Mouse (Mus musculus): ENCODE measurements around the gene Rbbp9.
"Not testable (repeated sequence)": the region's sequence is repeated elsewhere in the genome, so short reads cannot be mapped to it uniquely, and the experiment has no call there.

Gene Rbbp9

DNA sequence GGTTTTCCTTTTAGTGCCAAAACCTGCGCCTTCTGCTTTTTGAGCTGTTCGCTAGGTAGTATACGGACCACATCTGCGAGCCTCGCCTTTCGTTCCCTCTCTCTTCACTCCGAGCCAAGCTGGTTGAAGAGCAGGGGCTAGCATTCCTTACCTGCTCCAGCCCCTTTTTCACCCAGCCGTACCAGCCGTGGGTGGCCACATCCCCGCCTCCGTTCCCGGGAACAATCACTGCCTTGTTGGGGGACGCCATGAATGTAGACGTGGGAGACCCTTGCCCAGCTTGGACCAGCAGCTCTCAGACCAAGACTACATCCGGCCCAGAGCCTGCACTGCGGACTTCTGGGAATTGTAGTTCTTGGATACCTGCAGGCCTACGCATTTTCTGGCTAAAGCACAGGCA, at the start of gene Rbbp9:
TSS of gene Rbbp9 (minus strand) at position 341 of the 400 bp plus-strand sequence.
- peak; percentile 82 to 89 for DNase-seq (ENCODE audit: low spot score in 2 of 2)

DNA sequence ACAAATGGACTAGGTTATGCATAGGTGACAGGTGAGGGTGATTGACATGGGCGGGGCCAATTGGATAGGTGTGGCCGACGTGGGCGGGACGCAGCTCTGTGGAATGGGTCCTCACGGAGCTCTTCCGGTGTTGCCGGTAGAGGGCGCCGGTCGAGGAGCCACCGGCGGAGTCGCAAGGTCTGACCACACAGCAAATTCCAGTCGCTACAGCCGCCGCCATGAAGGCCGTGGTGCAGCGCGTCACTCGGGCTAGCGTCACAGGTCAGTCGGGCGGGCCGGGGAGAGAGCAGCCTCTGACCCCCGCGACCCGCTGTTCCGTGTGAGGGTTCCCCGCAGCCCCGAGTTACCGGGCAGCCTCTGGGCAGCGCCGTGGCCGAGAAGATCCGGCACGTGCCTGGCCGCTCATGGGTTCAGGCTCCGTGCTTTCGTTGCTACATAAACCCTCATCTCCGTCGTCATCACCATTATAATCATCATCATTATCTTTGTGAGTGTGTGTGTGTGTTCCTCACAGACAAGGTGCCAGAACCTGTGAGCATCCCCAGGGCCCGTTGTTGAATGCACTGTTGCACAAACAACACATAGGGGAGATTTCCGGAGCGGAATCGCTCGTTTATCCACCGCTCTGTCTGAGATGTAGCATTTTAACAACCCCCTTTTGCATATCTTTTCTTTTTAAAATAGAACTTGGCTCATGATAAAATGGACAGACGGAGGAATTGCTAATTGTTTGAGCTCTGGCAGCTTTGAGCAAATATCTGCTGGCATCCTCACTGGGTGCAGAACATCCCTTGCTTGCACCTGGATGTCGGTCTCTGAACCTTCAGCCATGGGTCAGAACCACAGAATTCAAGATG, 49.4 kb upstream of the Rbbp9 start, which contains the start of gene Dtd1:
TSS of gene Dtd1 (plus strand) at position 67 of the 857 bp plus-strand sequence.
- DNase-seq (ENCODE audit: low spot score in 2 of 2), result peak; percentile 91 to 92

DNA sequence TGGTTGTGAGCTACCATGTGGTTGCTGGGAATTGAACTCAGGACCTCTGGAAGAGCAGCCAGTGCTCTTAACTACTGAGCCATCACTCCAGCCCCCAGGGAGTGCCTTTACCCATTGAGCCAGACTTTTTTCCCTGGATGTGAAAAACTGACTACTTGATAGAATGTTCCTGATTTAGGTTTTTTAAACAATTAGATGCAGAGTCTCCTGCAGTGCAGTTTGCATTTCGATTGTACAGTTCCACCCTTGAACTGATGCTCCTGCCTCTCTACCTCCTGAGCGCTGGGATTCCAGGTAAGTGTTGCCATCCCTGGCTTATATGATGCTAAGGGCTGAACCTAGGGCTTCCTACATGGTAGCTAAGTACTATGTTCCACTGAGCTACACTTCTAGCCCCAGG, 47.3 kb upstream of the Rbbp9 start:
- no peak for DNase-seq (ENCODE audit: low spot score in 2 of 2)

DNA sequence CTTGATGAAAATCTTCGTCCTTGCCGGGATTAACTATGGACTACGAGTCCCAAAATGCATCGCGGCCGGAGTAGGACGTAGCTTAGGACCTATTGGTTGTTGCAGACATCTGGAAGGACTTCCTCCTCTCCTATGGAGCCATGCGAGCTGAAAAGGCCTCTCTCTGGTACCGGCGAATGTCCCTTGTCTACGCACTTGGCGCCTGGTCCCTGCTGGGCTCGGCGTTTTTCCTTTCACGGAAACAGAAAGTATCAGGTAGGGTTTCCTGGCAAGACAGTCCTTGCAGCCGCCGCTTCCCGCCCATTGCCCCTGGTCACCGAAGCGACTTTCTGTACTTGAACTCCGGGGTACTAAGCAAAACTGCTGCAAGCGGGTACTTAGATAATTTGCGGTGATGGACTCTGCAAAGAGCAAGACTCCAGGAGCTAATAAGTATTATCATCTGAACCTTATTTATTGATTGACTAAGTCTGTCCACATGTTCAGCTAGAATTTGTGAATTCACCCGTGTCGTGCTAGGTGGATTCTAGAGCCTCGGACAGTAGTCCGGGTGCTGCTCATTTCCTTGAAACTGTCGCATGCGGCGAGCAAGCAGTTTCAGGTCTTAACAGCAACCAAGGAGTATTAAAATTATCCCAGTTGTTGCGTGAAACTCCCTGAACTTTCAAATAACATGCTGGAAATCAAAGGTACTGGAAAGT, 43.4 kb upstream of the Rbbp9 start, which contains the start of gene Smim26:
TSS of gene Smim26 (plus strand) at position 104 of the 701 bp plus-strand sequence.
- DNase-seq (ENCODE audit: low spot score in 2 of 2), result peak; percentile 89 to 92

DNA sequence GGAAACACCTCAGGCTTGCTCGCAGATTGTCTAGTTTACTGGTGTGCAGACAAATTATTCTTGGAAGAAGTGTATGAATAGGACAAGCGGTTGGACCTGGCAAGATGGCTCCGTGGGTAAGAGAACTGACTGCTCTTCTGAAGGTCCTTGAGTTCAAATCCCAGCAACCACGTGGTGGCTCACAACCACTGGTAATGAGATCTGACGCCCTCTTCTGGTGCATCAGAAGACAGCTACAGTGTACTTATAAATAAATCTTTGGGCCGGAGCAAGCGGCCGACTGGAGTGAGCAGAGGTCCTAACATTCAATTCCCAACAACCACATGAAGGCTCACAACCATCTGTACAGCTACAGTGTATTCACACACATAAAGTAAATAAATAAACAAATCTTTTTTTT, 42.4 kb upstream of the Rbbp9 start:
- not testable (repeated sequence) for DNase-seq (ENCODE audit: low spot score in 2 of 2)

GRCm38 (mm10) chr2:144588723-144589122, 38.1 kb upstream of the Rbbp9 start:
- no peak for DNase-seq (ENCODE audit: low spot score in 2 of 2)

DNA sequence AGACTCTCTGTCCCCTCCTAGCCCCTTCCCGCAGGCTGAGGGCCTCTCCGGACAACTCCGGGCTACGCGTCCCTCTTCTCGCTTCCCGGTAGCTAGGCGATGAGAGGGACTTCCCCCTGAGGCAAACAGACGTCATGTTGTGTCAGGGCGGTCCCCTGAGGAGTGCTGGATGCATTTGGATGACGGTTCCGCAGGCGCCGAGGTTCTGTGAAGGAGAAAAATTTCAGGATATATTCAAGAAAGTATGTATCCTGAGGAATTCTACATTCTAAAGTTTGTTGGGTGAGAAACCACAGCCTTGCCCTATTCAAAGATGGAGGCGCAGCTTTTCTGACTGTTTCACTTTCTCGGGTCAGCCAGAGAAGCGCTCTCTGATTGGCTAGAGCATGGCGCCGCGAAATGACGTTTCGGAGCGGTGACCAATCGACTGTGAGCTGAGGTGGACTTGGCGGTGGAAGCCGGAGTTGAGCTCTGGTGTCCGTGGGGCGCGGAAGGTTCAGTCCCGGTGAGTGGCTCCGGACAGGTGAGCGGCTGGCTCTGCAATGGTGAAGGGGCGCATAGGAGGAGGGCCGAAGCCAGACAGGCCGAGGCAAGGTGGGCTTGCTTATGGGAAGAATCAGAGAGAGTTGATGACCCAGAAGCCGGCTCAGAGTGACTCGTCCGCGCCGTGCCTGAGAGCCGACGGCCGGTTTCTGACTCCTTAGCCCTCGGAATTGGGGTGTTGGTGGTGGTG, 5.3 kb upstream of the Rbbp9 start, which contains the start of gene Sec23b:
TSS of gene Sec23b (plus strand) at position 410 of the 733 bp plus-strand sequence.
- peak; percentile 98 to 99 for DNase-seq (ENCODE audit: low spot score in 2 of 2)

DNA sequence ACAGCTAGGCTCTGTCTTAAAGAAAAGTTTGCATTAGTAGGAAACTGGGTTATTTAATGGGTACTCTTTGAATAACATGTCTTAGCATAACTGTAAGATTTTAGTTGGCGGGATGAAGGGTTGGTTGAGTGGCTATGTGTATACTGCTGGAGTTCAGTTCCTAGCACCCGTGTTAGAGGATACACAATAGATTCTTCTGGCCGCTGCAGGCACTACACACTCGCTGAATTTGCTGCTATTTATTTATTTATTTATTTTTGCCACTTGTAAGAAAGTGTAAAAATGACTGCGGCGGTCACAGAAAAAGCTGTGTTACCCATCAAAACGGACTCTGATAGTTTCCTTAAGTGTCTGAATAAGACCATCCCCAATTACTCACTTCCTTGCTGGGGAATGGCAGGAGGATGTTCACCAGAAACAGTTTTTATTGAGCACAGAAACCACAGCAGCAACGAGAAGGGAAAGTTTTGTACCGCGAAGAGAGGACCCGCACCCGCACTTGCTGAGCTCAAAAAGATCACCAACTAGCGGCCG, 4.7 kb upstream of the Rbbp9 start:
- DNase-seq (ENCODE audit: low spot score in 2 of 2), result no peak

DNA sequence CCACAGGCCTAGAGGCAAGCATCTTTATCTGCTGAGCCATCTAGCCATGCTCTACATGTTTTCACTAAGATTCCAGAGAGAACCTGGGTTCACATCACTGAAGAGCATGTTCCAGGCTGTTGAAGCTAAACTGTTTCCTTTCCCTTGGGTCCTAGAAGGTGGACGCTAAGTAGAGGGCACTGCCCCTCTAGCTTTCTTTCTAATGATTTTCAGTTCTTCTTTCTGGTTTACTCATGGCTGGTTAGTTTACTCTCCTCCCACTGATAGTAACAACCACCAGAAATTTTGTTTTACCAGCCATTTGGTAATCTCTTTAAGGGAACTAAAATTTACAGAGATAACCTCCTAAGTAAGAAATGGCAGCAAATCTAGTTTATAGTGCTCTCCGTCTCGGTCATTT, 3.2 kb upstream of the Rbbp9 start:
- DNase-seq (ENCODE audit: low spot score in 2 of 2), result no peak

GRCm38 (mm10) chr2:144547559-144547958, 3.1 kb downstream of the Rbbp9 start:
- DNase-seq (ENCODE audit: low spot score in 2 of 2), result no peak

DNA sequence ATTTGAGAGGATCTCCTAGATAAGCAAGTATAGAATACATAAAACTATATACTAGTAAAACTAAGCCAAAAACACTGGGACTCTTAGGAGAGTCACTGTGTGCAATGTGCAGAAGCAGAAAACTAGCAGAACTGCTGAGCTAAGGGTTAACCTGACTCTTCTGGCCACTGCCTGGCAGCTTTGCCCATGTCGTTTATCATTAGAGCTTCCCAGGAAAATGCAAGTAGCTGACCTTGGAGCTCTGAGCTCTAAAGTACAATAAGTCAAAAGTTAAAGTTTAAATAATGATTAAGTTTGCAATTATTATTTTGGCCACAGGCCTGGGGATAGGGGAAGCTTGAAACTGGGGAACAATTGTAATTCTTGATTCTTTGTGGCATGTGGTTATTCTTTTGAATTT, 5.2 kb downstream of the Rbbp9 start:
- DNase-seq (ENCODE audit: low spot score in 2 of 2), result no peak

DNA sequence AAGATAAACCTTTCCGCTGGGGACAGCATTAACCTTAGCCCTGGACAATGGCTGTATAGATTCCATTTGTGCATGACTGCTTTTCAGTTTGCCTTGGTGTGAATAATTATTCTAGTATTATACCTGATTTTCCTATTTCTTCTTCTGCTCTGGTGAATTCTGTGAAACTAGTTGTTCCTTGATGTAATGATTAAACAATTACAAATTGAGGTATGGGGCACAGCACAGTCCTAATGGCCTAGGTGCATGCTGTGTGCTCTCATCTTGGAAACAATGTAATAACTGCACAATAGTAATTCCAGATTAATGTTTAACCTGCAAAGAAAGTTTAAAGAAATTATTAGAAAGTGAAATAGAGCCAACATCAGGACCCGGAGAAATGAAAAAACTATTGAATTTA, 5.6 kb downstream of the Rbbp9 start:
- no peak for DNase-seq (ENCODE audit: low spot score in 2 of 2)

DNA sequence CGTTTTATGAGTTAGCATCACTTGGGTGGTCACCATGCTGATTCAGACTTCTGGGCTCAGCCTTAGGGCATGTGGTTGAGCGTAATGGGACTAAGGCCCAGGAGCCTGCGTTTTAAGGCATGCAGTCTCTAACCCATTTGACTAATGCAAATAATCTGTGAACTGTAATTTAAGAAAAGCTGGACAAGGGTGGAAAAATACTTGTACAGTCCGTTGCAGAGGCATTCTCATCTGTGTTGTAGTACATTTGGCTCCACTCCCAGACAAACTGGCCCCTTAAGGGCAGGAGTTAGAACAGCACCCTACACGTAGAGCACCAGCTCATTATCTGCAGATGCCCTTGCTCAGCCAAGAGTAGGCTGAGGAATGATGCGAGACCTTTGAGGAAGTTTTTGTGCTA, 6.0 kb downstream of the Rbbp9 start:
- no peak for DNase-seq (ENCODE audit: low spot score in 2 of 2)

DNA sequence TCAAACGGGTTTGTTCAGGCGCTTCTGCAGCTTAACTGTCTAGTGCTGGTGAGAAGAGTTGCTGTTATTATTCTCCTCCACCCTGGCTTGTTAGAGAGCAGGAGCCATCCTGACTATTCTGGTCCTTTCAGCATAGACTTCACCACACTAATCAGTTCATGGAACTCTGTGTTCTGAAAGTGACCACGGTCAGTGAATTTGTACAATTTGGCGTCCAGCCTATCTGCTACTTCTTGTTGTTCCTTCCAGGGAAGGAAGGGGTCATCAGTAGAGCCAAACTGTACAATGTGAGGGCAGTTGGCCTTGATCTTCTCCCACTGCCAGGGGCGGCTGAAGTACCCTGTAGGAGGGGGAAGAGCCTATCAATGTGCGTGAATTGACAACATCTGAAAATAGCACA, 7.0 kb downstream of the Rbbp9 start:
- no peak for DNase-seq (ENCODE audit: low spot score in 2 of 2)

DNA sequence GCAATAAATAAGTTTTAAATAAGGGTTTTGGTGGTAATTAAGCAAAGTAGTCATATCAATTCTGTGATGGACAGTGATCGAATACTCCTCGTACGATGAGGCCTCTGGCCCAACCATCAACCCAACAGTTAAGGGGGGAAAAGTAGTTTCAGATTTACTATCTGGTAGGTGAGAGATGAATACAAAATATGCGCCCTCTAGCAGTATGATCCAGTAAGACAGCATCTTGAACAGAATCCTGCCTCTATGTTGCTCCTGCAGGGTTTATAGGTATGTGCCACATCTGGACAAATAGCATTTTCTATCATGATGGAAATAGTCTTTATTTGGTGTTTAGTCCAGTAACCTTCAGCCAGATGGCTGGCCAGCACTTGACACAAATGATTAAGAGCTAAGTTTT, 9.4 kb downstream of the Rbbp9 start:
- DNase-seq (ENCODE audit: low spot score in 2 of 2), result no peak

- no peak for DNase-seq (ENCODE audit: low spot score in 2 of 2)
Measured at GRCm38 (mm10) chr2:144537123-144537522, 13.5 kb downstream of the Rbbp9 start.

- DNase-seq (ENCODE audit: low spot score in 2 of 2), result no peak
Measured at GRCm38 (mm10) chr2:144527821-144528174, 22.9 kb downstream of the Rbbp9 start.

DNA sequence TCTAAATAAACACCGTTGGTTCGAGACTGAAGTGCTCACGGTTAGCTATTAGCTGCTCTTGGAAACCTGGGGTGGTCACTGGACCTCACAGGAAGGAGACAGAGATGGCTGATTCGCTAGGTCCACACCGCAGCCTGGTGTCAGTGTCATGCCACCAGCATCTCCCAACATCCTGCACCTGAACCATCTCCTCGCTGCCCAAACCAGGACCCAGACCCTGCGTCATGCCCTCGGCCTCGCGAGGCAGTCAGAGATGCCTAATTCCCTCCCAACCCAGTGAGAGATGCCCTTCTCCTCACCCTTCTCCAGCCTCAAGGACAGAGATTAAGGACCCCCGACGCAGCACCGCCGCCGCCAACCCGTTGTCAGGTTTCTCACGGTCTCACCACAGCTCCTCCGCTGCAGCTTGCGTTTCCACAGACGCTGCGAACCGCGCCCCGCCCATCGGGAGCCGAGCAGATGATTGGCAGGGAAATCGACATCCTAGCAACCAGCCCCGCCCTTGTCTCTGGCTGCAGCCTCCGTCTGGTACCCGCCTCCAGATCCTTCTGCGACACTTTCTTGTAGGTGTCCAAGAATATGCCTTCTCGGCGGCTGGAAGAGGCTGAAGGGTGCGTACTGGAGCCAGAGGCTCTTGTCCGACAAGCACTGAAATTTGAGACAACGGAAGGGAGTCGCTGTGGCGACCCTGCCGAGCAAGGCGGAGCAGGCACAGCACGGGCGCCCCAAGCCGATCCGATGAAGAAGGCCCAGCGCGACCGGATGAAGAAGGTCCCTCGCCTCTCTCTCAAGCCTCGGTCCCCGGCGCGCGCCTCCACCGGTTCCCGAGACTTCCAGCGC, 23.5 kb downstream of the Rbbp9 start, which contains the start of the genes Dzank1 and Polr3f:
TSS of gene Dzank1 (minus strand) at position 434 of the 840 bp plus-strand sequence.
TSS of gene Polr3f (plus strand) at position 738 of the 840 bp plus-strand sequence.
- DNase-seq (ENCODE audit: low spot score in 2 of 2), result peak; percentile 98

DNA sequence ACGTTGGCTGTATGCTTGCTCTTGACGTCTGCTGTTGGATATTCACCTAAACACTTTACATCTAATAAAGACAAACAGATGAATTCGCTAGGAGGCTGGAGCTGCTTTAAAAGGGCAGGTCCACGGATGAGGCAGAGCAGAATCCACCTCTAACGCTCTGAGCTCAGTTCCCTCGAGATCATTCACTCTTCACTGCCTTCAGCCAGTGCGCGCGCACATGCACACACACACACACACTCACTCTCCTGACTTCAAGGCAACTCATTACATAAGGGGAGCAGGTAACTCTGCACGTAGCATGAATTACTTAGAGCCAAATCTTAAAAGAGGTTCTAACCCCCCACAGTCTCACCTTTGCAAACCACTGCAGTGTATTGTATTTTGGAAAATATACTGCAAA, 24.8 kb downstream of the Rbbp9 start:
- DNase-seq (ENCODE audit: low spot score in 2 of 2), result peak; percentile 37 to 50

DNA sequence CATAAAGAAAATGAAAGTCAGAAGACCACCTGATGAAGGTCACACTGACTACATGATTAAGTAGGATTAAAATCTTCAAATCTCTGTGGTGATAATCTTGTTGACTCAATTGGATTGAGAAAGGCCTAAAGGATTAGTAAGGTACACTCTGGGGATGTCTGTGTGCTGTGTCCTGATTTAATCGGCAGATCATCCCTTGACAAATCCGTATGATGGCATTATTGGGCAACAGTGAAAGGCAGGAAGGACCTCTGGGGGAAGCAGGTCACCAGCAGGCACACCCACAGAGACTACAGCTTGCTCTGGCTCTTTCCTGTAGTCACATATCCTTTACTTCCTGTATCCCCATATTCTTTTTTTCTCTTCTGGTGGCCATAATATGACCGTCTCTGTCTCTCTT, 30.9 kb downstream of the Rbbp9 start:
- no peak for DNase-seq (ENCODE audit: low spot score in 2 of 2)

DNA sequence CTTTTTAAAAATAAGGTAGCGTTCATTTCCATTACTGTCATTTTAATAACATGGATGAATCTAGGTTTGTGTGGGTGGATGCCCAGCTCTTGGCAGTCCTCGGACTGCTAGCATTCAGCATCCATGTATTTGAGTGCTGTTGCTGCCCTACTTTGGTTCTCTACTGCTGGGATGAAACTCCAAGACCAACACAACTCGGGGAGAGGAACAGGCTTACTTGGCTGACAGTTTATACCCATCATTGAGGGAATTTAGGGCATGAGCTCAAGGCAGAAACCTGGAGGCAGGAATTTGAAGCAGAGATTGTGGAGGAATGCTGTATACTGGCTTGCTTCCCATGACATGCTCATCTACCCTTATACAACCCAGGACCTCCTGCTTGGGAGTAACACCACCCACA, 36.0 kb downstream of the Rbbp9 start:
- DNase-seq (ENCODE audit: low spot score in 2 of 2), result peak in 1 of 2 experiments; percentile 39

Measured in right cerebral cortex, postnatal 10 days (tissue).